Mouse (Mus musculus): ENCODE data around the gene Stox1. TPM values are rescaled to one million over a fixed set of nuclear protein-coding genes. Genes with fewer than 3 reads are reported as not detected.
"Not testable (repeated sequence)": the region's sequence is repeated elsewhere in the genome, so short reads cannot be mapped to it uniquely, and the experiment has no call there.

Gene Stox1
- polyA plus RNA-seq (2016; fragmentation: Nextera tagmentation; extraction: Ambion mirVana) = 3.2 and 3.3 TPM in 2 replicates

- H3K36me3 ChIP-seq = no peaks in the 10 kb centered on the region
- H3K9me3 ChIP-seq = no peaks in the 10 kb centered on the region
- H3K27me3 ChIP-seq (ENCODE audit: insufficient read depth, poor library complexity, severe bottlenecking) = peaks cover 54% of the 10 kb centered on the region
- peak within 1 kb of the TSS; percentile 85 for H3K27ac ChIP-seq
- peaks cover 26% of the 10 kb centered on the region for H3K4me1 ChIP-seq (replicated peaks)
- peak within 1 kb of the TSS; percentile 75 for H3K4me3 ChIP-seq
- peak; percentile 79 for DNase-seq (ENCODE audit: low spot score)
- WGBS = 1% methylated on average over 85 of the region's 85 CpGs
Observed at GRCm38 (mm10) chr10:62725771-62726687, at the start of gene Stox1. Gene Stox1 (minus strand): TSS chr10:62726128.

- no peaks in the 10 kb centered on the region for H3K27me3 ChIP-seq (ENCODE audit: insufficient read depth, poor library complexity, severe bottlenecking)
- WGBS = 93% methylated on average over 6 of the region's 6 CpGs
- peaks cover 98% of the 10 kb centered on the region for H3K36me3 ChIP-seq
- H3K4me1 ChIP-seq (replicated peaks) = no peaks in the 10 kb centered on the region
- H3K4me3 ChIP-seq = no peak overlapping the region
- no peak for DNase-seq (ENCODE audit: low spot score)
- no peak overlapping the region for H3K27ac ChIP-seq
- no peaks in the 10 kb centered on the region for H3K9me3 ChIP-seq
Observed at GRCm38 (mm10) chr10:62750781-62751180, 24.9 kb upstream of the Stox1 start.

- DNase-seq (ENCODE audit: low spot score) = no peak
- 80% methylated on average over 4 of the region's 4 CpGs for WGBS
- Histone ChIP-seq H3K27ac (no peak overlapping the region), H3K36me3 (peaks cover 63% of the 10 kb centered on the region), H3K4me1 (replicated peaks) (peaks cover 10% of the 10 kb centered on the region), H3K4me3 (no peak overlapping the region), H3K27me3 (ENCODE audit: insufficient read depth, poor library complexity, severe bottlenecking) (no peaks in the 10 kb centered on the region), H3K9me3 (no peaks in the 10 kb centered on the region)
Observed at GRCm38 (mm10) chr10:62739961-62740737, 14.2 kb upstream of the Stox1 start.

GRCm38 (mm10) chr10:62736965-62737688 lies 11.2 kb upstream of the Stox1 start:
- Histone ChIP-seq H3K27me3 (ENCODE audit: insufficient read depth, poor library complexity, severe bottlenecking) (no peaks in the 10 kb centered on the region), H3K9me3 (no peaks in the 10 kb centered on the region), H3K4me1 (replicated peaks) (peaks cover 10% of the 10 kb centered on the region), H3K4me3 (no peak overlapping the region), H3K36me3 (peaks cover 33% of the 10 kb centered on the region), H3K27ac (peak overlapping the region; percentile 36; the same call in 1 of the 2 replicates)
- DNase-seq (ENCODE audit: low spot score) = peak; percentile 34
- WGBS = 40% methylated on average over 4 of the region's 4 CpGs

GRCm38 (mm10) chr10:62730826-62731225 lies 4.9 kb upstream of the Stox1 start:
- no peak overlapping the region for H3K4me3 ChIP-seq
- no peak for DNase-seq (ENCODE audit: low spot score)
- H3K9me3 ChIP-seq = no peaks in the 10 kb centered on the region
- no peak overlapping the region for H3K27ac ChIP-seq
- peaks cover 6% of the 10 kb centered on the region for H3K4me1 ChIP-seq (replicated peaks)
- H3K27me3 ChIP-seq (ENCODE audit: insufficient read depth, poor library complexity, severe bottlenecking) = peaks cover 13% of the 10 kb centered on the region
- WGBS = 78% methylated on average over 10 of the region's 10 CpGs
- H3K36me3 ChIP-seq = no peaks in the 10 kb centered on the region

- Histone ChIP-seq H3K4me1 (replicated peaks) (peaks cover 26% of the 10 kb centered on the region), H3K27ac (no peak overlapping the region), H3K4me3 (peak overlapping the region; percentile 75), H3K27me3 (ENCODE audit: insufficient read depth, poor library complexity, severe bottlenecking) (peaks cover 54% of the 10 kb centered on the region), H3K9me3 (no peaks in the 10 kb centered on the region), H3K36me3 (no peaks in the 10 kb centered on the region)
- DNase-seq (ENCODE audit: low spot score) = no peak
- WGBS = 24% methylated on average over 7 of the region's 7 CpGs
Observed at GRCm38 (mm10) chr10:62724936-62725335, 992 bp downstream of the Stox1 start.

- Histone ChIP-seq H3K27me3 (ENCODE audit: insufficient read depth, poor library complexity, severe bottlenecking) (peaks cover 54% of the 10 kb centered on the region), H3K36me3 (no peaks in the 10 kb centered on the region), H3K27ac (no peak overlapping the region), H3K9me3 (no peaks in the 10 kb centered on the region), H3K4me3 (no peak overlapping the region), H3K4me1 (replicated peaks) (peaks cover 26% of the 10 kb centered on the region)
- 31% methylated on average over 4 of the region's 4 CpGs for WGBS
- no peak for DNase-seq (ENCODE audit: low spot score)
Observed at GRCm38 (mm10) chr10:62722701-62723100, 3.2 kb downstream of the Stox1 start.

GRCm38 (mm10) chr10:62720574-62720973 lies 5.4 kb downstream of the Stox1 start:
- H3K36me3 ChIP-seq; DNase-seq (ENCODE audit: low spot score); H3K9me3 ChIP-seq; H3K4me3 ChIP-seq; H3K27ac ChIP-seq: not testable (repeated sequence)
- Histone ChIP-seq H3K4me1 (replicated peaks) (peaks cover 18% of the 10 kb centered on the region), H3K27me3 (ENCODE audit: insufficient read depth, poor library complexity, severe bottlenecking) (peaks cover 42% of the 10 kb centered on the region)
- WGBS = 89% methylated on average over 8 of the region's 8 CpGs

GRCm38 (mm10) chr10:62713457-62713856 lies 12.5 kb downstream of the Stox1 start:
- H3K36me3 ChIP-seq = no peaks in the 10 kb centered on the region
- no peak for DNase-seq (ENCODE audit: low spot score)
- no peaks in the 10 kb centered on the region for H3K9me3 ChIP-seq
- H3K4me1 ChIP-seq (replicated peaks) = no peaks in the 10 kb centered on the region
- no peaks in the 10 kb centered on the region for H3K27me3 ChIP-seq (ENCODE audit: insufficient read depth, poor library complexity, severe bottlenecking)
- H3K4me3 ChIP-seq = no peak overlapping the region
- no peak overlapping the region for H3K27ac ChIP-seq
- WGBS = 79% methylated on average over 10 of the region's 10 CpGs

- H3K4me3 ChIP-seq = no peak overlapping the region
Observed at GRCm38 (mm10) chr10:62703579-62703978, 22.3 kb downstream of the Stox1 start.

GRCm38 (mm10) chr10:62702436-62702835 lies 23.5 kb downstream of the Stox1 start:
- WGBS = 86% methylated on average over 4 of the region's 4 CpGs
- no peaks in the 10 kb centered on the region for H3K36me3 ChIP-seq
- no peaks in the 10 kb centered on the region for H3K27me3 ChIP-seq (ENCODE audit: insufficient read depth, poor library complexity, severe bottlenecking)
- H3K9me3 ChIP-seq = no peaks in the 10 kb centered on the region
- H3K27ac ChIP-seq = no peak overlapping the region
- no peak for DNase-seq (ENCODE audit: low spot score)
- no peak overlapping the region for H3K4me3 ChIP-seq
- no peaks in the 10 kb centered on the region for H3K4me1 ChIP-seq (replicated peaks)

More at GRCm38 (mm10) chr10:62703579-62703978, 22.3 kb downstream of the Stox1 start:
- Histone ChIP-seq H3K27me3 (ENCODE audit: insufficient read depth, poor library complexity, severe bottlenecking) (no peaks in the 10 kb centered on the region), H3K36me3 (no peaks in the 10 kb centered on the region), H3K9me3 (no peaks in the 10 kb centered on the region), H3K27ac (no peak overlapping the region), H3K4me1 (replicated peaks) (no peaks in the 10 kb centered on the region)
- DNase-seq (ENCODE audit: low spot score) = no peak
- 83% methylated on average over 4 of the region's 4 CpGs for WGBS

GRCm38 (mm10) chr10:62692771-62693170 lies 33.2 kb downstream of the Stox1 start:
- no peak for DNase-seq (ENCODE audit: low spot score)
- H3K4me3 ChIP-seq = no peak overlapping the region
- peaks cover 5% of the 10 kb centered on the region for H3K4me1 ChIP-seq (replicated peaks)
- H3K9me3 ChIP-seq = no peaks in the 10 kb centered on the region
- peaks cover 21% of the 10 kb centered on the region for H3K27me3 ChIP-seq (ENCODE audit: insufficient read depth, poor library complexity, severe bottlenecking)
- 54% methylated on average over 8 of the region's 8 CpGs for WGBS
- no peak overlapping the region for H3K27ac ChIP-seq
- H3K36me3 ChIP-seq = no peaks in the 10 kb centered on the region
